Mouse (Mus musculus) v-Abl transformed pro-B cells (cell line): ENCODE measurements around the gene Gm14862.

Experiments used
- in situ Hi-C, 2 experiments: fragments of 400-800 bp; cut with MboI; formaldehyde crosslinking; loops; one replicate each; pipeline ENCODE4 v1.15.1; 2025; ENCODE audit not compliant: unreplicated experiment in 2 of 2

Gm14862 gene

DNA sequence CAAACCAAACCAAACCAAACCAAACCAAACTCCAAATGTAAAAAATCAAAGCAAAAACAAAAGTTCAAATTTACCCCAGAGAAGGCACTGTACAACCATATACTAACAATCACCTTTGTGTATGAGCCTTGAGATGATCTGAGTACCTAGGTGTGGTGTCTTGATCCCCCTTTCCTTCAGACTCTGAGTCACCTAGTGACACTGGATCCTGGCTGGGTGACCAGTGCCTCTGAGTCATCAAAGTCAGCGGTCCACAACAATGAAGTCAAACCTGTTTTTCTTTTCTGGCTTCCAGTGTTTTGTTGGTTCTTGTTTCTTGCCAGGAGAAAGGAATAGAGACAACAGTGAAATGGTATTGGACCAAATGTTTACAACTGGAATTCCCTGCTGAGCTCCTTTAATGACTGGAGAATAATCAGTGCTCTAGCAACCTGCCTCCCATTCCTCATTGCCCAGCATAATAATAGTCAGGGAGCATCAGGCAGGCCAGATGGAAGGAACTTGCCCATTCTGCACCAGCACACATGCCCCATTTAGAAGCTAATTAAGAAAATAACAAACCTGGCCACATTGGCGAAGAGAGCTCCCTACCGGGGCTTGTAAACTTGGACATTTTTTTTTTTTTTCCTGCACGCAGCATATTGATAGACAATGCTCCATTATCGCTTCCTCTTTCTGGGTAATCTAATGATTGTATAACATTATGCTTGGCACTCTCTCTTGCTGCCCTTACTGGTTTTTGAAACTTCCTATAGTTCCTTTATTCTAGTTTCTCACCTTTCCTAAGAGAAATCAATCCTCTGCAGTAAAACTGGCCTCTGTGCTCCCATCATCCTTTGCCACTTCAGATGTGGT, 15.7 kb downstream of the Gm14862 start:
- in situ Hi-C loops, result no loop called here

- in situ Hi-C loops, result no loop called here
Observed at GRCm38 (mm10) chrX:9227105-9227504, 29.6 kb downstream of the Gm14862 start.

DNA sequence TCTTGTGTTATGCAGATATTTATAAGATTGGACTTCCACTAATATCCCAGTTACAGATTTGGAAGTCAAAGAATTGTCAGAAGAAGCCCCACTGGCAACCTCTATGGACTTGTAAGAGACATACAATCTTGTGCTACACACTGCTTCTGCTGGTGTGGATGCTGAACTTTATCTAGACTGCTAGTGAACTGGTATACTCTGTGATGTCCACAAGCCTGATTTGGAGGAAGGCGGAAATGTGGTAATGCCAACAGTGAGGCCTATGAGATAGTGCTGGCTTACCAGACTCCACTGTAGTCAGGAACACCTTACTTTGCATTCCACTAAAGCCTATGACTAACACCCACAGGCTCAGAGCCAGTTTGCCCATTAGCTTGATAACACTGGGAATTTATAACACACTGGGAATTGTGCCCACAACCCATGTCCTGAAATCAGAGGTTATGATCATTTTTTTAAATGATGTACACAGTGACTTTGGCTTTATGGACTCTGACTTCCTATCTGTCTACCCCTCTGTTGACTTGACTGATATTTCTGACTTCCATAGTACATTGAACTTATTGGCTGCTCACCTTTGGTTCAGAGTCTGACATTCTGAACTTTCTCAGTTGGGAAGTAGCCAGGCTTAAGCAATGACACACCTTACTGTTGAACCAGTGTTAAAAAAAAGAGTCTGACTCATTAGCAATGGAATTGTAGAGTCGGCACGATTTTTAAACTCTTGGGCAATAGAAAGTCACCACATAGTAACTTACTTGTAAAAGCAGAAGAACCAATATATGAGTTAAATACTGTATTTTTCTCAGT, 34.1 kb downstream of the Gm14862 start:
- in situ Hi-C loops, result loop anchor here in 1 of 2 experiments (25.0 kb wide), 1 partner anchor 990 kb away; the partner anchor contains the start of gene Rpgr

- in situ Hi-C loops, result loop anchor here in 1 of 2 experiments (25.0 kb wide), 1 partner anchor 991 kb away; the partner anchor contains the start of gene Rpgr
Observed at GRCm38 (mm10) chrX:9221736-9222135, 35.0 kb downstream of the Gm14862 start.

GRCm38 (mm10) chrX:9221206-9221605, 35.5 kb downstream of the Gm14862 start:
- in situ Hi-C loops, result loop anchor here in 1 of 2 experiments (25.0 kb wide), 1 partner anchor 991 kb away; the partner anchor contains the start of gene Rpgr

GRCm38 (mm10) chrX:9219570-9219969, 37.1 kb downstream of the Gm14862 start:
- in situ Hi-C loops, result loop anchor here in 1 of 2 experiments (25.0 kb wide), 1 partner anchor 993 kb away; the partner anchor contains the start of gene Rpgr

- in situ Hi-C loops, result loop anchor here in 1 of 2 experiments (25.0 kb wide), 1 partner anchor 996 kb away; the partner anchor contains the start of gene Rpgr
Observed at GRCm38 (mm10) chrX:9216244-9216643, 40.5 kb downstream of the Gm14862 start.

DNA sequence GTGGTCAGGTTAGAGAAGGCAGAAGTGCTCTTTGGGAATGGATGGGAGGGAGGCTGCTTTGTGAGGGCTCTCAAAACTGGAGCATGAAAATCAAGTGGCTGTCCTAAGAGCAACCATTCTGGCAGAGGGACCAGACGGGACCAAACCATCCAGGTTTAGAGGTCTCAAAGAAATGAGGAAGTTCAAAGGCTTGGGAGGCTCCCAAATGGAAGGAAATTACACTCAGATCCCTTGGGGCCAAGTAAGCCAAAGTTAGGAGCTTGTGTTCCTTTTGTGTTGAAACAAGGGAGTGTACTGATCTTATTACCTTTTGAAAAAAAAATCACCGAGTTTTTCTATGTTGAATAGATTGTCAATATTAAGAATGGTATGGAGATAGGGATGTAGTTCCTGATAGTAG, 51.6 kb downstream of the Gm14862 start:
- in situ Hi-C loops, result loop anchor here in 1 of 2 experiments (25.0 kb wide), 1 partner anchor 1007 kb away; the partner anchor contains the start of gene Rpgr

GRCm38 (mm10) chrX:9202781-9203405, 53.8 kb downstream of the Gm14862 start:
- in situ Hi-C loops, result loop anchor here in 1 of 2 experiments (25.0 kb wide), 1 partner anchor 1009 kb away; the partner anchor contains the start of gene Rpgr

- in situ Hi-C loops, result loop anchor here in 1 of 2 experiments (25.0 kb wide), 1 partner anchor 1010 kb away; the partner anchor contains the start of gene Rpgr
Observed at GRCm38 (mm10) chrX:9201954-9202353, 54.7 kb downstream of the Gm14862 start.
